Mouse (Mus musculus) left cerebral cortex, adult 2 months (tissue): ENCODE measurements at regions not wholly inside any gene's neighbourhood (a gene's known extent, or its start where the extent isn't known, plus 50 kb on each side); places are given as distances from the start of the nearest gene placed in this dataset.

Experiments
- DNase-seq, 2 experiments: peaks; one replicate each; pipeline ENCODE4 v3.0.0; 2021 to 2022; ENCODE audit warnings: low spot score in 2 of 2, mixed read lengths in 1 of 2; ENCODE audit errors: extremely low spot score in 1 of 2
- H3K27ac ChIP-seq: fragments of 200-600 bp; 2 replicates; pipeline ENCODE4 v1.8.1; 2022
- H3K4me3 ChIP-seq: fragments of 200-600 bp; 2 replicates; pipeline ENCODE4 v1.8.1; 2022
- CTCF ChIP-seq: fragments of 200-600 bp; IDR thresholded peaks from 2 replicates; pipeline ENCODE4 v1.8.1; 2022; ENCODE audit warnings: antibody characterized with exemption, mild to moderate bottlenecking, moderate library complexity
- intact Hi-C: fragments of 180-260 bp; cut with DNase I; formaldehyde crosslinking; loops from one replicate; pipeline ENCODE4 v1.15.1; 2025

DNA sequence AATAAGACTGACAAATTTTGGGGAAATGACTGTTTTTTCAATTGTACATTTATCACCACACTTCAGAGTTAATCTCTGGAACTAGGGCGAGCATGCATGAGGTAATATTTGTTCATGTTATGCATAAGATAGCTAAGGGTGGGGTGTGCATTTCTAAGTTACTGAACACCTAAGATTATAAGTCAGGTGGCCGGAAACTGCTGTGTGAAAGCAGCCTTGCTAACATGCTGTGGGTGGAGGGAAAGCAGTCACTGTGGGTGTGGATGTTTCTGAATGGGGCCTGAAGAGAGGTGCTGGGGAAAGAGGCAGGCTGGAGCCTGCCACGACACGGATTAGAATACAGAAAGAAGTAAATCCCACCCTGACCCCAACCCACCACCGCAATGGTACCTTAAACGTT lies 54.8 kb upstream of the Cep162 start:
- H3K4me3 ChIP-seq, result no peak overlapping the region
- DNase-seq, result no peak
- no peak overlapping the region for H3K27ac ChIP-seq
- TF ChIP-seq CTCF, result no peak
- intact Hi-C loops, result no loop called here
